Mouse (Mus musculus) kidney, postnatal 25 days (tissue): ENCODE results near the gene Rcsd1.
"Not testable (repeated sequence)": the region's sequence is repeated elsewhere in the genome, so short reads cannot be mapped to it uniquely, and the experiment has no call there.

Experiments
- DNase-seq, 2 experiments: peaks; one replicate each; pipeline ENCODE4 v3.0.0; 2021; ENCODE audit warnings: mixed read lengths in 2 of 2

The Rcsd1 gene

GRCm38 (mm10) chr1:165686349-165686748 lies 23.2 kb downstream of the Rcsd1 start:
- no peak for DNase-seq

GRCm38 (mm10) chr1:165684261-165685203 lies 25.0 kb downstream of the Rcsd1 start:
- DNase-seq, result peak; percentile 66 to 91

GRCm38 (mm10) chr1:165682056-165682853 lies 27.3 kb downstream of the Rcsd1 start:
- peak in 1 of 2 experiments; percentile 53 for DNase-seq

- no peak for DNase-seq
Measured at GRCm38 (mm10) chr1:165681045-165681794, 28.3 kb downstream of the Rcsd1 start.

- DNase-seq, result not testable (repeated sequence)
Measured at GRCm38 (mm10) chr1:165680086-165680485, 29.5 kb downstream of the Rcsd1 start.

GRCm38 (mm10) chr1:165679618-165679997 lies 29.9 kb downstream of the Rcsd1 start:
- DNase-seq, result peak; percentile 56 to 70

GRCm38 (mm10) chr1:165678861-165679617 lies 30.5 kb downstream of the Rcsd1 start:
- DNase-seq, result no peak

GRCm38 (mm10) chr1:165677558-165677957 lies 32.0 kb downstream of the Rcsd1 start:
- no peak for DNase-seq

GRCm38 (mm10) chr1:165676993-165677392 lies 32.6 kb downstream of the Rcsd1 start:
- no peak for DNase-seq

GRCm38 (mm10) chr1:165675167-165675566 lies 34.4 kb downstream of the Rcsd1 start:
- no peak for DNase-seq

GRCm38 (mm10) chr1:165672355-165672754 lies 37.2 kb downstream of the Rcsd1 start:
- no peak for DNase-seq

GRCm38 (mm10) chr1:165670056-165670455 lies 39.5 kb downstream of the Rcsd1 start:
- no peak for DNase-seq

GRCm38 (mm10) chr1:165668904-165669303 lies 40.7 kb downstream of the Rcsd1 start:
- no peak for DNase-seq

GRCm38 (mm10) chr1:165667380-165667779 lies 42.2 kb downstream of the Rcsd1 start:
- DNase-seq, result no peak

GRCm38 (mm10) chr1:165666944-165667343 lies 42.6 kb downstream of the Rcsd1 start:
- no peak for DNase-seq

GRCm38 (mm10) chr1:165665758-165666157 lies 43.8 kb downstream of the Rcsd1 start:
- peak; percentile 45 to 57 for DNase-seq

- DNase-seq, result no peak
Measured at GRCm38 (mm10) chr1:165663277-165663676, 46.3 kb downstream of the Rcsd1 start.

GRCm38 (mm10) chr1:165662426-165663192 lies 46.9 kb downstream of the Rcsd1 start:
- DNase-seq, result no peak

- no peak for DNase-seq
Measured at GRCm38 (mm10) chr1:165661725-165662124, 47.8 kb downstream of the Rcsd1 start.

GRCm38 (mm10) chr1:165661191-165661590 lies 48.4 kb downstream of the Rcsd1 start:
- no peak for DNase-seq

- DNase-seq, result peak; percentile 54 to 82
Measured at GRCm38 (mm10) chr1:165660774-165661173, 48.8 kb downstream of the Rcsd1 start.
